Mouse (Mus musculus) frontal cortex, postnatal 25 days (tissue): ENCODE measurements around the gene Ssh1.

Source experiments
- DNase-seq, 2 experiments: peaks; one replicate each; pipeline ENCODE4 v3.0.0; 2022; ENCODE audit warnings: low spot score in 2 of 2

Gene Ssh1

GRCm38 (mm10) chr5:113993487-113994465 lies at the start of gene Ssh1:
TSS of gene Ssh1 (minus strand) at chr5:113993894.
- DNase-seq = peak; percentile 73 to 76

DNA sequence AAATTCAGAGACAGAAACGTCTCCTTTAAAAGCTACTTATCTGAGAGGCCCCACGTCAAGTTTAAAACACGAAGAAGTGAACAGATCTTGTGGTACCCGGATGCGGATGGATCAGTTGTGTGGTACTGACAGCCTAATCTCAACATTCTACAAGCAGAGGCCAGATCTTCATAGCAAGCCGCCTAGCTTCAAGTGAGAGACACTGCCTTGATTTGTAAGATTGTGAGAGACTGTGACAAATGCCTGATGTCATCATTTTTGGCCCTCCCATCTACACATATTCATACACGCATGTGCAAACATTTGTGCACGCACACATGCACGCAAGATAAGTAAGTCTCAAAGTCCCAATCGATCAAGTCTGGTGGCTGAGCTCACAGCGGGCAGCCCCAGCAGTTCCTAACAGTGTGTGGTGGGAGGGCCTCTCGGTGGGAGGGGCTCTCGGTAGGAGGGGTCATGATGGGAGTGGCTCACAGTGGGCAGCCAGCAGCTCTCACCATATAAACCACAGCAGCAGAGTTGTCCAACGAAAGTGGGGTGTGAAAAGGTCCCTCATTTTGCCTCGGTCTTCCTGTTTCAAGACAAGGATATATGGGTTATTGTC lies 47.7 kb upstream of the Ssh1 start:
- DNase-seq = no peak

GRCm38 (mm10) chr5:114040911-114041310 lies 47.2 kb upstream of the Ssh1 start:
- no peak for DNase-seq

GRCm38 (mm10) chr5:114040508-114040907 lies 46.8 kb upstream of the Ssh1 start:
- DNase-seq = no peak

- DNase-seq = no peak
Observed at GRCm38 (mm10) chr5:114035111-114035510, 41.4 kb upstream of the Ssh1 start.

GRCm38 (mm10) chr5:114034393-114034792 lies 40.7 kb upstream of the Ssh1 start:
- no peak for DNase-seq

GRCm38 (mm10) chr5:114032161-114032763 lies 38.6 kb upstream of the Ssh1 start:
- no peak for DNase-seq

- DNase-seq = no peak
Observed at GRCm38 (mm10) chr5:114030652-114031051, 37.0 kb upstream of the Ssh1 start.

DNA sequence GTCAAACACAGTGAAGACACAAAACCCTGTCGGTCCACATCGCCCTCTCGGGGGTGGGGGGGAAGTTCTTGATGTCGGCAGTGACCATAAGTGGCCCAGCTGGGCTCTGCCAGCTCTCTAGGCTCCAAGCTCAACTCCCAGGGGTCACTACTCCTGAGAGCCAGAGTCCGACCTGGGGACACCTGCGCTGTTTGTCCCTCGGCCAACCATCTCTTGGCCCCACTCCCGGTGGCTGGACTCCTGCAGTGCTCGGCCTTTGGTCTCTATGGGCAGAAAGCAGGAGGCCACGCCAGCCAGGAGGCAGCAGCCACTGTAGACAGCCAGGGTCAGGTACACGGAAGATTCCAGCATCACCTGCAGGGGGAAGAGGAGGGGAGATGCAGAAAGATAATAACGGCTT lies 34.4 kb upstream of the Ssh1 start:
- no peak for DNase-seq

- no peak for DNase-seq
Observed at GRCm38 (mm10) chr5:114027217-114027944, 33.7 kb upstream of the Ssh1 start.

DNA sequence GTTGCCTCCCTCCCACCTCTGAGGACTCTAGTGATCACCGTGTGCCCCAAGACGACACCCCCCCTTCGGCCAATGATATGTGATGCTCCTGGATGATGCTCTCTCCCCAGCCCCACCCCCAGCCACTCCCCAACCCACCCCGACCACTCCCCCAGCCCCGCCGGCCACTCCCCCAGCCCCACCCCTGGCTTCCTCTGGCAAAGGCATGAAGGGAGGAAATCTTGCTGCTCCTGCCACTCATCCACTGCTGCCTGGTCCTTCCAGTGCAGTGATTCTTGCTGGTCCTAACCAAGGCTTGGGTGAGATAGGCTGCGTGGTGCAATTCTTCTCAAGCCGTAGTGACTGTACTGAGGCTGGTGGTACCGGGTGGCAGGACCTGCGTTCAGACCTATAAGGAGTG lies 31.2 kb upstream of the Ssh1 start:
- no peak for DNase-seq

DNA sequence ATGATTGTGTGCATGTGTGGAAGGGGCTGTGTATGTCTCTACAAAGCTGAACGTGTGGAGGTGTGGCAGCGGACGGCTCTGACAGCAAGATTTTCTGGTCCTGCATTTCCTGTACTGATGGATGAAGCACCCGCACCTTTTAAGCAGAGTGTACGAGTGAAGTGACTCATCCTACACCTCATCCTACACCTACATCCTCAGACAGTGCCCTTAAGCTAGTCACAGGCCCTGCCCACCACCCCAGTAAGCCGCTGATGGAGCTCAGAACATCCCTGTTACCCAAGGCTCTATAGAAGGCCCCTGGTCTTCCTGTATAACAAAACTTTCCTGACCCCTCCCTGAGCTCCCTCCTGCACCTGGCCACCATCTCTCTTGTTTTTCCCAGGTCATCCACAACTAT lies 30.7 kb upstream of the Ssh1 start:
- no peak for DNase-seq

GRCm38 (mm10) chr5:114015121-114015520 lies 21.4 kb upstream of the Ssh1 start:
- DNase-seq = no peak

GRCm38 (mm10) chr5:114009049-114009448 lies 15.4 kb upstream of the Ssh1 start:
- DNase-seq = no peak

DNA sequence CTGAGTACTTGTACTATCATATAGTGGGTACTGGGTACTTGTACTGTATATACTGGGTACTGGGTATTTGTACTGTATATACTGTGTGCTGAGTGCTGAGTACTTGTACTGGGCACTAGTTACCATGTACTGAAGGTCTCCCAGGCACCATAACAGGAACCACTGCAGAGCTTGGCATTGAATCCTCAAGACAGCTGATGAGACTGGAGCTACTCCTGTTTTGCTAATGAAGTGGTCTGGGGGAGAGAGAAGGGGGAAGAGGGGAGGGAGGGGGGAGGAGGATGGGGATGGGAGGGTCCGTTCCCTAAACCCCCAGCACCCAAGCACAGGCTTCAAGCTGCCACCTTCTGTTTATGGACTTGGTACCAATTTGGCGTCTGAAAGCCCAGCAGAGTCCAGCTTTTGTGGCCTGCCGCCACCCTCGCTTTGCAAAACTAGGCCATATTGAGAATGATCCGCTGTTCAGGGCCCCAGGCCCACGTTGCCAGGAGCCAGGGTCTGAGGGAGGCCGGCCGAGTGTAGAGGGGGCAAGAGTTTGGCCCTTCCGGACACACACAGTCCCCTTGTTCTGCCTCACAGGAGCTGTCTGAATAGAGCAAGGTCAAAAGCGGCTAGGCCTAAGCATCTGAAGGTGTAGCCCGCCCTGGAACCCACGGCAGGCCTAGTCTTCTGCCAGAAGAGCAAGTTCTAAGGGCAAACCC lies 14.2 kb upstream of the Ssh1 start:
- DNase-seq = no peak

DNA sequence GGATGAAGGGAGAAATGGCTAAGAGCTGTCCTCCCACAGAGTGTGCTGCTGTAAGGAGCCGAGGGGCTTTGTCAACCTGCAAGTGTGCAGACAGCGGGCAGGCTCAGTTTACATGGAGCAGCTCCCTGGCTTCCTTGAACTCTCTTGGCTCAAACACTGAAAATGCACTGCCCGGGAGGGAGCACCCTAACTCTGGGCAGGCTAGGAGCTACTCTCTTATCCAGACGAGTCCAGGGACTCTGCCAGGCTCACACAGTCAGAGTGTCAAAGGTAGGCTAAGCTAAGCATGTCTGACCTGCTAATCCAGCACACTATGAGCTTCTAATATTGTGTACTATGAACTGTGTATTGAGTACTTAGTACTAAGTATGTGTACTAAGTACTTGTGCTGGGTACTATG lies 13.3 kb upstream of the Ssh1 start:
- DNase-seq = no peak

DNA sequence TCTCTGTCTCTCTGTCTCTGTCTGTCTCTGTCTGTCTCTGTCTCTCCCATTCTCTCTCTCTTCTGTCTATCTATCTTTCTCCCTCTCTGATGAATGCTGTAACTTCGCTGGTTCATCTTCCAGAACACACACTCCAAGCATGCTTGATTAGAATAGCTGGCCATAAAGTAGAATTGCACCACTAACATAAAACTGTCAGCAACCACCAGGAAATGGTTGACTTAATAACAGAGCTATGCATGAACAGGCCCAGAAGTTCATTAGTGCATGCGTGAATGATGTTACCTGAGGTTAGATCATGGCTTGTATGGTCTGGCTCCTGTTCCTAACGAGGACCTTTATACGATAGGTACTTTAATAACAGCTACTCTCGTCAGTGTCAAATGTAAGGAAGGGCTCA lies 11.4 kb upstream of the Ssh1 start:
- no peak for DNase-seq

DNA sequence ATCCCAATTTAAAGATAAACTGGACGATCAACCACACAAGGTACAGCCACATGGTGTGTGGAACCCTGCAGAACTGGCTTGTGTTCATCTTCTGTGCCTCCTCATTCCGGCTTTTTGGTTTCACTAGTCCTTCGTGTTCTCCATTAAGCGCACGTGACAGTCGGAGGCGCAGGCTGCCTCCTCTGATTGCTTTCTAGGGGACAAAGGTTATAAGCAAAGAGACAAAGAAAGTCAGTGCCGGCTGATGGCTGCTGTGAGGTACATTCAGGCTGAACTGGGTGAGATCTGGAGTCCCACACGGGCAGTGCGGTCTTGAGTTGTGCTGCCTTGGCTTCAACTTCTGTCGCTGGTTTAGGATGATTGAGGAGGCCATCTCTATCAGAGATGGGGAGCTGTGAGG lies 10.9 kb upstream of the Ssh1 start:
- DNase-seq = no peak

DNA sequence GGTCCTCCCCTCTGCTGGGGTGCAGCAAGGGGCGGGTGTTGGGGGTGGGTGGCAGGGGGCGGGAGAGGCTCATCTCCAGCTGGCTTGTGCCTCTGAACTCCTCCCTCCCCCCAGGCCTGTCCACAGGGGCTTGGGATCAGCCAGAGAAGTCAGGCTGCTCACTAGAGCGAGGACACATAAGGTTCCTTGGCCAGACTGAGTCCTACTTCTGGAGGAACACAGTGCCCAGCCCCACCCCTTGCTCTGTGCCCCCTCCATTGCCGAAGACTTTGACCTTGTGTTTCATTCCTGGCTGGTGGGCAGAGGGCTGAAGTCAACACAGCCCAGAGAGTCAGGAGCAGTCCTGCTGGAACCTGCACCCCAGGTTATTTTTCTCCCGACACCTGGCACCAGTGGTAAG lies 9.8 kb upstream of the Ssh1 start, which contains the start of gene Dao:
Gene Dao, plus strand, starts transcription at position 162 of the 400 bp plus-strand sequence.
- no peak for DNase-seq

- DNase-seq = no peak
Observed at GRCm38 (mm10) chr5:113999382-113999781, 5.7 kb upstream of the Ssh1 start.

- DNase-seq = no peak
Observed at GRCm38 (mm10) chr5:113996458-113996857, 2.8 kb upstream of the Ssh1 start.
